Mouse (Mus musculus) lung, embryonic 15.5 days (tissue): ENCODE data around the gene Tex264. TPM values are rescaled to one million over a fixed set of nuclear protein-coding genes. Genes with fewer than 3 reads are reported as not detected.

Experiments
- ATAC-seq: fragments of 200-750 bp; cut with Nextera tagmentation; 2 replicates; pipeline ENCODE4 v1.8.0; 2017; ENCODE audit warnings: moderate number of reproducible peaks, borderline replicate concordance; ENCODE audit not compliant: low FRiP score, low TSS enrichment; ENCODE audit errors: extremely low read depth
- H3K27ac ChIP-seq: fragments of 300-500 bp; sonication (generic); 2 replicates; pipeline ENCODE4 v1.5.1; 2015; ENCODE audit warnings: moderate library complexity, mild to moderate bottlenecking, inconsistent platforms
- H3K27me3 ChIP-seq: fragments of 300-500 bp; sonication (generic); 2 replicates; pipeline ENCODE4 v1.6.1; 2015; ENCODE audit warnings: inconsistent platforms
- H3K36me3 ChIP-seq: fragments of 300-500 bp; sonication (generic); 2 replicates; pipeline ENCODE4 v1.6.1; 2015; ENCODE audit warnings: inconsistent platforms
- H3K4me1 ChIP-seq: fragments of 300-500 bp; sonication (generic); 2 replicates; pipeline ENCODE4 v1.6.1; 2015; ENCODE audit warnings: inconsistent platforms
- H3K4me2 ChIP-seq: fragments of 300-500 bp; sonication (generic); 2 replicates; pipeline ENCODE4 v1.6.1; 2015; ENCODE audit warnings: inconsistent platforms, mild to moderate bottlenecking, moderate library complexity
- H3K4me3 ChIP-seq: fragments of 300-500 bp; sonication (generic); 2 replicates; pipeline ENCODE4 v1.5.1; 2015; ENCODE audit warnings: mild to moderate bottlenecking, inconsistent platforms
- H3K9ac ChIP-seq: fragments of 300-500 bp; sonication (generic); 2 replicates; pipeline ENCODE4 v1.6.1; 2015; ENCODE audit warnings: inconsistent platforms
- H3K9me3 ChIP-seq: fragments of 300-500 bp; sonication (generic); 2 replicates; pipeline ENCODE4 v1.6.1; 2016; ENCODE audit warnings: inconsistent platforms
- WGBS: fragments of 180-500 bp; shearing (Covaris S2); methylation state at CpG from one replicate; pipeline ENCODE4 v1.1.7; 2015; 5-methylcytosine and 5-hydroxymethylcytosine counted together
- polyA plus RNA-seq: library from polyadenylated mRNA; unstranded; fragments of >200 nt; fragmentation: Nextera tagmentation; extraction: Ambion mirVana; gene quantifications from 2 replicates; pipeline ENCODE4 v1.2.1, GENCODE M21; 2015

The Tex264 gene
- polyA plus RNA-seq, 1 experiment from 2014 or later = 44.6 TPM

DNA sequence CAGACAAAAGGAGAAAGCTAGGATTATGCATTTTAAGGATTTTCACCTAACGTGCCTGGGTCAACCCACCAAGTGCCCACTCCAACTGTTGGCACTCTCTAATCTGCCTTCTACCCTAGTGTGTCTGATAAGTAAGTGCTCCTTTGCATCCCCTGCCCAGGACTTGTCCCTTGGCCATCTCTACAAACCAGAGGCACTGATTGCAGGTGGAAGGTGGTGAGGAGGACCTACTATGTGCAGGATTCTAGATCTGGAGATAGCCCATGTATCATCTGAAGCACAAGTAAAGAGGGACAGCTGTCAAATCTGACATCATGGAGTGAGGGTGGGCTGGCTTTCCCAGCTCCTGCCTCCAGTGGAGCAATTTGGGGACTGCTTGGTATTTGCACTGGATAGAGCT is 25.8 kb downstream of the Tex264 start:
- Histone ChIP-seq H3K36me3 (peaks cover 18% of the 10 kb centered on the region; the same call in 1 of the 2 replicates), H3K27me3 (peaks cover 14% of the 10 kb centered on the region), H3K4me3 (no peak overlapping the region), H3K9me3 (no peaks in the 10 kb centered on the region), H3K9ac (no peak overlapping the region), H3K27ac (no peak overlapping the region), H3K4me2 (no peak overlapping the region), H3K4me1 (peaks cover 5% of the 10 kb centered on the region)
- no peak for ATAC-seq
- WGBS = 70% methylated on average over 1 of the region's 1 CpGs

DNA sequence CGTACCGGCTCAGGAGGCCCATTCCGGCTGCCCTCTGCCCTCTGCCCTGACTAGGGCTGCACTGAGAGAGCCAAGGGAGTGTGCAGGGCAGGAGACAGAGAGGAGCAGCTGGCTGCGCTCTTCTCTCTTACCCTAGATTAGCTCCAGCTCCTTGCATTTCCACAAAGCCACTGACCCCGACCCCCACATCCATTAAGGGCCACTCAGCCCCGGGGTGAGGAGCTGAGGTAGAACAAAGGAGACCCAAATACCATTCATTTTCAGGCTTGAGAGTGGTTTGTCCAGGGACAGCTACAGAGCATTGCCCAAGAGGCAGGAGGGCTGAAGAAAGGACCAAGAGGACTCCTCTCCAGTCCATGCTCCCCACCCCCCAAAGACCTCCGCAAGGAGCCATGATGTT is 26.3 kb downstream of the Tex264 start:
- H3K9ac ChIP-seq = no peak overlapping the region
- ATAC-seq = no peak
- 69% methylated on average over 7 of the region's 7 CpGs for WGBS

DNA sequence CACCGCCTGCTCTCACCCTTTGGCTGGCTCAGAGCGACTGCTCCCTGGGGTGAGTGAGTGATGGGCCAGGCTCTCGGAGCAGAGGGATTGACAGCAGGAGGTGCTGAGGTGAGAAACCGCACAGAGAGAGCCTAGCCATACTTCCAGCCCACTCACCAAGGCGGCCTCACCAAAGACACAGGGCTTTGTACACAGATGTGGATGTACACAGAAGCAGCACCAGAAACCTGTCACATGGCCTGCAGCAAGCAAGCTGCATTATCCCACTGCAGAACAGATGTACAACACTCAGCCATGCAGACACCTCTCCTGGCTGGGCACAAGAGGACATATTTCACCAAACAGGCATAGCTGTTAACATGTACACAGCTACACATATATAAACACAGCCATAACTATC is 28.1 kb downstream of the Tex264 start:
- H3K27ac ChIP-seq = no peak overlapping the region
- peaks cover 16% of the 10 kb centered on the region; the same call in 1 of the 2 replicates for H3K36me3 ChIP-seq
- H3K9me3 ChIP-seq = no peaks in the 10 kb centered on the region
- no peak overlapping the region for H3K9ac ChIP-seq
- H3K4me1 ChIP-seq = peaks cover 5% of the 10 kb centered on the region
- H3K4me2 ChIP-seq = no peak overlapping the region
- peaks cover 28% of the 10 kb centered on the region for H3K27me3 ChIP-seq
- ATAC-seq = no peak
- H3K4me3 ChIP-seq = no peak overlapping the region
- WGBS = 28% methylated on average over 5 of the region's 5 CpGs

More for the DNA sequence above, 26.3 kb downstream of the Tex264 start:
- peaks cover 5% of the 10 kb centered on the region for H3K4me1 ChIP-seq
- H3K27me3 ChIP-seq = peaks cover 19% of the 10 kb centered on the region
- no peak overlapping the region for H3K27ac ChIP-seq
- H3K36me3 ChIP-seq = peaks cover 18% of the 10 kb centered on the region; the same call in 1 of the 2 replicates
- no peak overlapping the region for H3K4me2 ChIP-seq
- no peaks in the 10 kb centered on the region for H3K9me3 ChIP-seq
- H3K4me3 ChIP-seq = no peak overlapping the region

DNA sequence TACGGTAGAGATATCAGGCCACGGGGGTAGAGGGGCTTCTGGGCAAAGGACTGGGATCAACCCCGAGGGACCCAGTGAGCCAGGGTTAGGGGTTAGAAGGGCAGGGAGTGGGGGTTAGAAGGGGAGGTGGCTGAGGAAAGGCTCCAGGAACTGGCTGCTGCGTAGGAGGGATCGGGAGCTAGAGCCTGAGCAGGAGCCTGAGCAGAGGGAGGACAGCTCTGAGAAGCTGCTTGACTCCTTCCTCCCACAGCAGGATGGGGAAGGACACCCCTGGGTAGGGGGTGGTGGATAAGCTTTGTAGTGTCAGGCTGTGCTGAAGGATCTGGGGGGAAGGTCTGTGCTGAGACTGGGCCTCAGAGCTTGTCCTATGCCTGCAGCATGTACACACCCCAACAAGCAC is 28.9 kb downstream of the Tex264 start:
- no peak overlapping the region for H3K9ac ChIP-seq
- H3K4me2 ChIP-seq = no peak overlapping the region
- no peak overlapping the region for H3K4me3 ChIP-seq
- H3K4me1 ChIP-seq = peaks cover 5% of the 10 kb centered on the region
- no peaks in the 10 kb centered on the region for H3K9me3 ChIP-seq
- H3K27me3 ChIP-seq = peaks cover 28% of the 10 kb centered on the region
- H3K27ac ChIP-seq = no peak overlapping the region
- peaks cover 8% of the 10 kb centered on the region; the same call in 1 of the 2 replicates for H3K36me3 ChIP-seq
- ATAC-seq = no peak
- WGBS = 37% methylated on average over 5 of the region's 5 CpGs

DNA sequence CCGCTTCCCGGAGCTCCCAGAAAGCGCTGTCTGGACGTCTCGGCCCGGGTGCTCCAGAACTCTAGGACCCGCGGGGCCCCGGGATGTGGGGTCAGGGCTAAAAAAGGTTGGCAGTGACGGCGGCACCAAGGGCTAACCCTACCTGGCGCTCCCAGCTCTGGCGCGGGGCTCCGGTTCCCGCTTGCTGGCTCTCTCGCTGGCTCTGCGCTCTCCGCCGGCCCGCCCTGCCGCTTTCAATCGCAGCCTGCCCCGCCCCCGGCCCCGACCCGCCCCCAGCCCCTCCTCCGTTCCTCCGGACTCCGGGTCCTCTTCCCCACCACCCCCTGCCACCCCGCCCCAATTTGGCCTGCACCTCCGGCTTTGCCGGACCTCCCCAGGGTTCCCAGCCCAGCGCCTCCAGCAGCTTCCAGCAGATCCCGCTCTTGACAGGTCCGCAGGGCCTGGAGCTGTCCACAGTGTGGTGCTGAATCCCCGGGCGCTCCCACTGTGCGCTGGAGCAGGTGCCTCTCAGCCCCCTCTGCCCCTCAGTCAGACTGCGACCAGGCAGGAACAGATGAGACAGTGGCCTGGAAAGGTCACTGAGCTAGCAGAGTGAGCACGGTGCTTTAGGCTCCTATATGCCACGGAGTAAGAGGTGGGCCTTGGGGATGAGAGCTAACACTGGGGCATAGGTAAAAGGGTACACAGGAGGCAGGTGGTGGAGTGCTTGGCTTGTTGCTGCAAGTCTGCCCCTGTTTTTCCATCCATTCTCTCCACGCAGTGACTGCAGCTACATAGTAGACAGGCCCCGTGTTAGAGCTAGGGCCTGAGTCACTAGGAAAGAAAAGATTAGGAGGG is 29.6 kb downstream of the Tex264 start, which contains the start of gene Grm2:
Gene Grm2 (minus strand): TSS at position 199 of the 837 bp plus-strand sequence.
- WGBS = 1% methylated on average over 33 of the region's 44 CpGs
- peak within 1 kb of the TSS; percentile 26 for H3K4me3 ChIP-seq
- H3K4me2 ChIP-seq = peak within 1 kb of the TSS; percentile 54
- peak; percentile 53; the same call in 1 of the 2 replicates for ATAC-seq
- no peaks in the 10 kb centered on the region for H3K9me3 ChIP-seq
- peaks cover 7% of the 10 kb centered on the region; the same call in 1 of the 2 replicates for H3K36me3 ChIP-seq
- no peak within 1 kb of the TSS for H3K27ac ChIP-seq
- H3K9ac ChIP-seq = no peak within 1 kb of the TSS
- H3K27me3 ChIP-seq = peaks cover 28% of the 10 kb centered on the region
- H3K4me1 ChIP-seq = peaks cover 5% of the 10 kb centered on the region

DNA sequence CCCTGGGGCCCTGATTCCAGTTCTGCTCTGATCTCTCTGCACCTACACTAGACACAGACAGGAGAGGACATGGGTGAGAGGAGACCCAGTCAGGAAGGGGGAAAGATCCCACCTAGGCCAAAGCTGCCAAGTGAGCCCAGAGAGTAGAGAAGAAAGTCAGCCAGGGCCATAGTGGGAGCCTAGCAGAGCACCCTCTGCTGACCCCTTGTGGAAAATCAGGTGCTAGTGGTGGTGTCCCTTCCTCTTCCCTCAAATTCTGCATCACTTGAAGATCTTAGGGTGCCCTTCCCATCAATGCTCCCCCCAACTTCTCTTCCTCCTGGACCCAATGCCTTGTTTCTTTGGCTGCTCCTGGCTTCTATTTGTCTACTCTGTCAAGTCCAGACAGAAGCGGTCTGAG is 33.0 kb downstream of the Tex264 start:
- Histone ChIP-seq H3K9me3 (no peaks in the 10 kb centered on the region), H3K4me2 (no peak overlapping the region), H3K9ac (no peak overlapping the region), H3K36me3 (no peaks in the 10 kb centered on the region), H3K4me3 (no peak overlapping the region), H3K27me3 (peaks cover 28% of the 10 kb centered on the region), H3K4me1 (peaks cover 5% of the 10 kb centered on the region), H3K27ac (no peak overlapping the region)
- no peak for ATAC-seq
- WGBS = 65% methylated on average over 1 of the region's 1 CpGs

DNA sequence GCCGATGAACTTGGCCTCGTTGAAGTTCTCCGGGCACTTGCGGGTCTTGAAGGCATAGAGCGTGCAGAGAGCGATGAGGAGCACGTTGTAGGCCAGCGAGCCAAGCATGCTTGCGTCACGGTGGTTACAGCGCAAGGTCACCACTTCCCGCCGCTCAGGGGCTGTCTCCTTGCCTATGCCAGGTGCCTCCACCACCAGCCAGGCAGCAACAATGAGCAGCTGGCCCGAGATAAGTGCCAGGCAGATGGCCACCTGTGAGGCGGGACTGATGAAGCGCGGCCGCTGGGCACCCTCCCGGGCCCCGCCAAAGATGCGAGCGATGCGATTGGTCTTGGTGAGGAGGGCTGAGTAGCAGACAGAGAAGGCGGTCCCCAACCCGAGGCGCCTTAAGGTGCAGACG is 38.5 kb downstream of the Tex264 start:
- no peaks in the 10 kb centered on the region for H3K36me3 ChIP-seq
- H3K9me3 ChIP-seq = no peaks in the 10 kb centered on the region
- peaks cover 3% of the 10 kb centered on the region; the same call in 1 of the 2 replicates for H3K27me3 ChIP-seq
- WGBS = 56% methylated on average over 27 of the region's 27 CpGs
- H3K27ac ChIP-seq = no peak overlapping the region
- H3K9ac ChIP-seq = no peak overlapping the region
- H3K4me2 ChIP-seq = no peak overlapping the region
- H3K4me1 ChIP-seq = no peaks in the 10 kb centered on the region
- H3K4me3 ChIP-seq = no peak overlapping the region
- no peak for ATAC-seq

DNA sequence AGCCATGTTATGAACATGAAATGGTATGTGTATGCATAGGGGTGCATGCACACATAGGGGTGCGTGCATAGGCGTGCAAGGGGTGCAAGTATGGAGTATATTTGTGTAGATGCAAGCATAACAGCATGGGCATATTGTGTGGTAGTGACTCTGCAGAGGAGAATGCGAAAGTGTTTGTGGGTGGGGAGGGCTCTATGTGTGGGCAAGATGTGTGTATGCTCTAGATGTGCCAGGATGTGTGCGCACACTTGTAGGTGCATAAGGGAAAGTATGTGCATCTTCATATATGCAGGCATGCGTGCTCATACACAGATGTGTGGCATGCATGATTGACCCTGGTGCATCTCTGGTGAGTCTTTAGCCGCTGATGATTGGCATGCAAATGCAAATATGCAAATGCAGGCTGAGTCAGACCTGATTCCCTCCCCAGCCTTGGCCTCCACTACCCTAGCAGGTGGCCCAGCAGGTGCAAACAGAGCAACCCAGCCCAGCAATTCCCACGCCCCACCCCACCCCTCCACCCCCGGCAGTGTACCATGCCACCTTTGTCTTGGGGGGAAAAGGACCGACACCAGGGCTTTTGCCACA is 39.9 kb downstream of the Tex264 start:
- Histone ChIP-seq H3K4me1 (no peaks in the 10 kb centered on the region), H3K9ac (no peak overlapping the region), H3K27ac (no peak overlapping the region), H3K4me3 (no peak overlapping the region), H3K9me3 (no peaks in the 10 kb centered on the region), H3K4me2 (no peak overlapping the region), H3K27me3 (peaks cover 3% of the 10 kb centered on the region; the same call in 1 of the 2 replicates), H3K36me3 (no peaks in the 10 kb centered on the region)
- WGBS = 72% methylated on average over 9 of the region's 9 CpGs
- ATAC-seq = no peak

DNA sequence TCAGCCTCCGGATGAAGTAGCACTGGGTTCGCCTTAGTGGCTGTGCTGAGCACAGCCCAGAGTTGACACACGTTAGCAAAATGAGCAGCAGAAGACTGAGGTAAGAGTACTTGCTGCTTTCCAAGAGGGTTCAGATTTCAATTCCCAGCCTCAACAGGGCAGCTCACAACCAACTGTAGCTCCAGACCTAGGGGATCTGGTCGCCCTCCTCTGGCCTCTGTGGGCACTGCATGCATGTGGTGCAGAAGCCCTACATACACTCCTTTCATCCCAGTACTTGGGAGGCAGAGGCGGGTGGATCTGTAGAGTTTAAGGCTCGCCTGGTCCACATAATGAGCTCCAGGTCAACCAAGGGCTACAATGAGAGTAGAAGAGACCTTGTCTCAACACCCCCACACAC is 41.9 kb downstream of the Tex264 start:
- Histone ChIP-seq H3K27me3 (peaks cover 3% of the 10 kb centered on the region; the same call in 1 of the 2 replicates), H3K4me3 (no peak overlapping the region), H3K36me3 (no peaks in the 10 kb centered on the region), H3K27ac (no peak overlapping the region), H3K9me3 (no peaks in the 10 kb centered on the region), H3K9ac (no peak overlapping the region), H3K4me2 (no peak overlapping the region), H3K4me1 (no peaks in the 10 kb centered on the region)
- 59% methylated on average over 6 of the region's 6 CpGs for WGBS
- no peak for ATAC-seq

DNA sequence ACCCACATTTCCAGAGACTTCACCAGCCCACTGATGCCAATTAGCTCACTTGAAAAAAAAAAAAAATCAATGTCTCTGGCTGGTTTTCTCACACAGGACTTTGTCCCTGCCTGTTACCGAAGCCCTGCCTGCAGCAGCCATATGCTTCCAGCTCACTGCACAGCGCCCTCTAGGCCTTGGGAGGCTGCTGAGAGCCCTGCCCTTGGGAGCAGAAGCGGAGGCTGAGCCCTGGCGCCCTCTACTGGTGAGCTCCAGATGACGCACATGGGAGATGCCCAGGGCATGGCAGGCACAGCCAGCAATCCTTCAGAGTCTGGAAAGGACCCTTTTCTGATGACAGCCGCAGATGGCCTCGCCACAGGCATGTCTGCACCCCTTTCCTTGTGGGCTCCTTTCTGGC is 42.6 kb downstream of the Tex264 start:
- no peaks in the 10 kb centered on the region for H3K9me3 ChIP-seq
- ATAC-seq = no peak
- no peak overlapping the region for H3K27ac ChIP-seq
- peaks cover 3% of the 10 kb centered on the region; the same call in 1 of the 2 replicates for H3K27me3 ChIP-seq
- no peaks in the 10 kb centered on the region for H3K4me1 ChIP-seq
- H3K9ac ChIP-seq = no peak overlapping the region
- H3K4me3 ChIP-seq = no peak overlapping the region
- H3K4me2 ChIP-seq = no peak overlapping the region
- WGBS = 30% methylated on average over 7 of the region's 7 CpGs
- no peaks in the 10 kb centered on the region for H3K36me3 ChIP-seq

DNA sequence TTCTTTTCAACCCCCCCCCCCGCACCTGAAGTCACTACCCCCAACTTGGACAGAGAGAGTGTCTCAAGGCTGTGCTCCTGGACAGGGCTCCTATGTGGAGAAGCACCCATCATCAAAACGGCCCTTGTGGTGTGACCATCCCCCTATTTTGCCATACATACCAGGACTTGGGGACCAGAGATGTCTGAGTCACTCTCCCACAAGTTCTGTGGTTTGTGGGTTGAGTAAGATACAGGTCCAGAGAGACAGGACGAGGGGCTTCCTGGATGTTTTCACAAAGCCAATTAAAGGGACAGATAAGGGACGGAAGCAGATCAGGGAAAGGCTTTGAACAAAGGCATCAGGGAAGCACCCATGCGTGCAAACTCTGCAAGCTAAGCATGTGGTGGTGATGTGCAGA is 44.4 kb downstream of the Tex264 start:
- Histone ChIP-seq H3K27me3 (no peaks in the 10 kb centered on the region), H3K4me2 (no peak overlapping the region), H3K27ac (no peak overlapping the region), H3K36me3 (no peaks in the 10 kb centered on the region), H3K4me3 (no peak overlapping the region), H3K4me1 (no peaks in the 10 kb centered on the region), H3K9ac (no peak overlapping the region), H3K9me3 (no peaks in the 10 kb centered on the region)
- ATAC-seq = no peak
- 43% methylated on average over 5 of the region's 5 CpGs for WGBS

DNA sequence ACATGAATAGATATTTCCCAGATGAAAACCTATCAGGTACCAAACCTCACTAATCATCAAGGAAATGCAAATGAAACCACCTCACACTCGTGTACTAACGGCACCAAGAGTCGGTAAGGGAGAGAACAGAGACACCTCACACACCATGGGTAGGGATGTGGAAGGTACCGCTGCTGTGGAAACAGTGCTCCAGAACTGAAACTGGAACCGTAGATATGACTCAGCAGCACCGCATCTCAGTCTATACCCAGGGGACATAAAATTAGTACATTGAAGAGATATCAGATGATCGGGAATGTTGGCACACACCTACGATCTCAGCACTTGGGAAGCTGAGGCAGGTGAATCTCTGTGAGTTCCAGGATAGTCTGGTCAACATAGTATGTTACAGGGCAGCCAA is 47.6 kb downstream of the Tex264 start:
- Histone ChIP-seq H3K4me1 (no peaks in the 10 kb centered on the region), H3K9me3 (no peaks in the 10 kb centered on the region), H3K27me3 (no peaks in the 10 kb centered on the region), H3K36me3 (no peaks in the 10 kb centered on the region), H3K4me2 (no peak overlapping the region), H3K27ac (no peak overlapping the region), H3K4me3 (no peak overlapping the region), H3K9ac (no peak overlapping the region)
- 90% methylated on average over 8 of the region's 8 CpGs for WGBS
- no peak for ATAC-seq
